Mouse (Mus musculus): ENCODE results near the gene Mrpl19. TPM values are rescaled to one million over a fixed set of nuclear protein-coding genes. Genes with fewer than 3 reads are reported as not detected.

Mrpl19 gene
- 22.0 to 27.9 TPM (median 25.4 TPM) in 4 replicates for total RNA-seq (2023)

GRCm38 (mm10) chr6:81965296-81966067 is at the start of gene Mrpl19:
Gene Mrpl19 (minus strand): TSS chr6:81965958.

DNA sequence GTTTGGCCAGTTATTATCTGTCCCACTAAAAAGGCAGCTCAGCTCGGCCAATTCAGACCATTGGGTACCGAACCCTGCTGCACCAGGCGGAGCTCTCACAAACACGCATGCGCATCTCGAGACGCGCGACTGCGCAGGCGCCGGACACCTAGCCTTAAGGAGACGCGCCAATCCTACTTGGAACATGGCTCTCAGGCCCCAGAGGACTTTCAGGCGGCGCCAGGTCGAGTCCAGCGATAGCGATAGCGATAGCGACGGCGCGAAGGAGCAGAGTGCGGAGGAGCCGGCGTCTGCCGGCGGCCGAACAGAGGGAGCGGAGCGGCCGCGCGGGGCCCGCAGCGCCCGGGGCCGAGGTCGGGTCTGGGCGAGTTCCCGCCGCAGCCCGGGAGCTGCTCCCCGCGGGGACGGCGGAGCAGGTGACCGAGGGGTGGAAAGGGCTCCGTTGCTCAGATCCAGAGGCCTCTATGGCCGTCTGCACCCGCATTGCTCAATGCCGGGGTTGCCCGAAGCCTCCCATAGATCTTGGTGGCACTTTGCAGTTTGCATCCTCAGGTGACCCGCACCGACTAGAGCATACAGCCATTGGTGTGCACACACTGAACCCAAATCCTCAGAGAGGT is 42.1 kb downstream of the Mrpl19 start, which contains the start of gene Gcfc2:
Gene Gcfc2 (plus strand): TSS at position 147 of the 620 bp plus-strand sequence.

Other genes starting within 250 kb of the Mrpl19 start
- gene Gcfc2, start 42.3 kb downstream of the Mrpl19 start, total RNA-seq (2023) = 18.0 to 23.7 TPM (median 21.0 TPM) in 4 replicates
- not detected in 4 replicates for gene Eva1a, start 75.1 kb upstream of the Mrpl19 start, total RNA-seq (2023)

All from B cell, adult 62 days (primary cell).